Mouse (Mus musculus): ENCODE results near the gene Efna4.

- TF ChIP-seq CTCF (IDR thresholded peaks at IDR 0.05; ENCODE audit: low read depth) (no peak), EP300 (optimal IDR thresholded peaks at IDR 0.05) (no peak)
Observed at GRCm38 (mm10) chr3:89365153-89365485, 27.3 kb upstream of the Efna4 start, which contains the start of gene Dcst1.

All from stomach, postnatal 0 days (tissue).